Mouse (Mus musculus) ES-E14 (cell line): ENCODE data around the gene Smchd1. TPM values are rescaled to one million over a fixed set of nuclear protein-coding genes. Genes with fewer than 3 reads are reported as not detected.
A peak's percentile ranks its signal among the peaks of the same experiment; 100 is the strongest.

ENCODE experiments used
- DNase-seq: peaks from one replicate; pipeline ENCODE4 v3.0.0-alpha.2; 2013; ENCODE audit warnings: low read depth, low spot score
- H3K27ac ChIP-seq: 2 replicates; pipeline ENCODE4 v1.5.1; 2012; ENCODE audit warnings: low read depth, mild to moderate bottlenecking, low read length, moderate library complexity, mixed read lengths; ENCODE audit not compliant: poor library complexity, insufficient read depth, severe bottlenecking
- H3K36me3 ChIP-seq: 2 replicates; pipeline ENCODE4 v1.6.1; 2012; ENCODE audit warnings: mild to moderate bottlenecking, low read length, moderate library complexity, mixed read lengths; ENCODE audit not compliant: control insufficient read depth, poor library complexity, insufficient read depth, severe bottlenecking
- H3K4me1 ChIP-seq, 2 experiments: fragments of 150-350 bp in 1 of 2; sonication (generic) in 1 of 2; 2 replicates each; pipeline ENCODE4 v1.6.1; 2012; ENCODE audit warnings: low read length in 2 of 2, mild to moderate bottlenecking in 1 of 2, mixed read lengths in 1 of 2; ENCODE audit not compliant: control insufficient read depth in 2 of 2, insufficient read depth in 2 of 2, poor library complexity in 1 of 2
- H3K4me3 ChIP-seq, 2 experiments: fragments of 150-350 bp in 1 of 2; sonication (generic) in 1 of 2; 2 replicates each; pipeline ENCODE4 v1.5.1; 2012; ENCODE audit warnings: low read length in 2 of 2, low read depth in 1 of 2, mild to moderate bottlenecking in 1 of 2, mixed read lengths in 1 of 2; ENCODE audit not compliant: insufficient read depth in 1 of 2, poor library complexity in 1 of 2, severe bottlenecking in 1 of 2
- H3K9ac ChIP-seq: 2 replicates; pipeline ENCODE4 v1.6.1; 2012; ENCODE audit warnings: low read depth, mild to moderate bottlenecking, low read length, mixed read lengths; ENCODE audit not compliant: poor library complexity, insufficient read depth, severe bottlenecking
- H3K9me3 ChIP-seq: fragments of 150-350 bp; sonication (generic); 2 replicates; pipeline ENCODE4 v1.6.1; 2012; ENCODE audit warnings: low read depth, mild to moderate bottlenecking, low read length; ENCODE audit not compliant: control insufficient read depth, insufficient read depth
- CHD2 ChIP-seq: IDR thresholded peaks from 2 replicates; pipeline ENCODE4 v1.6.1; 2014; ENCODE audit warnings: mild to moderate bottlenecking, low read depth, low read length, inconsistent platforms
- HCFC1 ChIP-seq: IDR thresholded peaks from 2 replicates; pipeline ENCODE4 v1.6.1; 2012; ENCODE audit warnings: low read length, inconsistent platforms, borderline replicate concordance; ENCODE audit not compliant: insufficient read depth
- MAFK ChIP-seq: IDR thresholded peaks from 2 replicates; pipeline ENCODE4 v1.6.1; 2014; ENCODE audit warnings: mild to moderate bottlenecking, low read depth, low read length, inconsistent platforms; ENCODE audit not compliant: insufficient read depth
- ZC3H11A ChIP-seq: IDR thresholded peaks from 2 replicates; pipeline ENCODE4 v1.6.1; 2012; ENCODE audit warnings: low read depth, mild to moderate bottlenecking, inconsistent platforms, low read length, borderline replicate concordance
- ZNF384 ChIP-seq: IDR thresholded peaks from 2 replicates; pipeline ENCODE4 v1.6.1; 2012; ENCODE audit warnings: low read depth, low read length, inconsistent platforms
- in situ Hi-C, 2 experiments: fragments of 600-800 bp; cut with MboI; formaldehyde crosslinking; loops; one replicate each; pipeline ENCODE4 v1.15.1; 2025; ENCODE audit warnings: low sequenced_read_pairs in 2 of 2, inconsistent platforms in 1 of 2; ENCODE audit not compliant: unreplicated experiment in 2 of 2
- total RNA-seq: library from RNA; depleted of rRNA; stranded (reverse); fragments of 300-350 nt; gene quantifications from 2 replicates; pipeline ENCODE4 v1.2.3, GENCODE M21; 2012

The Smchd1 gene
- total RNA-seq, 1 experiment = 41.0 TPM

GRCm38 (mm10) chr17:71491332-71491686, 16.2 kb upstream of the Smchd1 start:
- TF ChIP-seq MAFK (no peak), ZNF384 (no peak), HCFC1 (no peak), ZC3H11A (no peak)
- H3K36me3 ChIP-seq = peaks cover 2% of the 10 kb centered on the region; the same call in 1 of the 2 replicates
- H3K4me1 ChIP-seq = no peaks in the 10 kb centered on the region; a peak in 1 of 4 replicates
- no peak for DNase-seq
- in situ Hi-C loops = no loop called here
- no peak overlapping the region for H3K9ac ChIP-seq
- no peak overlapping the region for H3K27ac ChIP-seq
- H3K4me3 ChIP-seq = no peak overlapping the region
- no peaks in the 10 kb centered on the region for H3K9me3 ChIP-seq

- Histone ChIP-seq H3K4me1 (peaks cover 0 to 3% of the 10 kb centered on the region in 2 experiments; a peak in 2 of 4 replicates), H3K9me3 (no peaks in the 10 kb centered on the region), H3K27ac (no peak overlapping the region), H3K36me3 (peaks cover 1% of the 10 kb centered on the region; the same call in 1 of the 2 replicates), H3K4me3 (no peak overlapping the region), H3K9ac (no peak overlapping the region)
- TF ChIP-seq HCFC1 = no peak
- TF ChIP-seq CHD2 = no peak
- no peak for TF ChIP-seq MAFK
- no peak for TF ChIP-seq ZNF384
- no peak for TF ChIP-seq ZC3H11A
- no peak for DNase-seq
- in situ Hi-C loops = no loop called here
Observed at GRCm38 (mm10) chr17:71490666-71491331, 15.7 kb upstream of the Smchd1 start.

GRCm38 (mm10) chr17:71489703-71490461, 14.7 kb upstream of the Smchd1 start:
- in situ Hi-C loops = no loop called here
- Histone ChIP-seq H3K4me1 (peaks cover 0 to 4% of the 10 kb centered on the region in 2 experiments; a peak in 2 of 4 replicates), H3K36me3 (no peaks in the 10 kb centered on the region), H3K4me3 (no peak overlapping the region), H3K27ac (no peak overlapping the region), H3K9ac (no peak overlapping the region), H3K9me3 (no peaks in the 10 kb centered on the region)
- DNase-seq = no peak
- TF ChIP-seq MAFK = no peak

GRCm38 (mm10) chr17:71486231-71486851, 11.2 kb upstream of the Smchd1 start:
- TF ChIP-seq MAFK = no peak
- no peak for TF ChIP-seq ZNF384
- TF ChIP-seq ZC3H11A = no peak
- TF ChIP-seq CHD2 = no peak
- Histone ChIP-seq H3K9me3 (no peaks in the 10 kb centered on the region), H3K27ac (peak overlapping the region; percentile 12; the same call in 1 of the 2 replicates), H3K36me3 (no peaks in the 10 kb centered on the region), H3K9ac (no peak overlapping the region), H3K4me1 (peaks cover 0 to 7% of the 10 kb centered on the region in 2 experiments; a peak in 2 of 4 replicates), H3K4me3 (no peak overlapping the region)
- in situ Hi-C loops = no loop called here
- no peak for DNase-seq
